Mouse (Mus musculus) liver, adult 2 months (tissue): ENCODE data around the gene Ccdc184.

Experiments used
- CTCF ChIP-seq: fragments of 200-500 bp; IDR thresholded peaks from 2 replicates; pipeline ENCODE4 v1.5.1; 2011; ENCODE audit warnings: low read depth, low read length, control low read depth
- POLR2A ChIP-seq: fragments of 200-500 bp; IDR thresholded peaks from 2 replicates; pipeline ENCODE4 v1.6.1; 2011; ENCODE audit warnings: low read length, control low read depth; ENCODE audit not compliant: insufficient read depth; ENCODE audit errors: extremely low read depth

DNA sequence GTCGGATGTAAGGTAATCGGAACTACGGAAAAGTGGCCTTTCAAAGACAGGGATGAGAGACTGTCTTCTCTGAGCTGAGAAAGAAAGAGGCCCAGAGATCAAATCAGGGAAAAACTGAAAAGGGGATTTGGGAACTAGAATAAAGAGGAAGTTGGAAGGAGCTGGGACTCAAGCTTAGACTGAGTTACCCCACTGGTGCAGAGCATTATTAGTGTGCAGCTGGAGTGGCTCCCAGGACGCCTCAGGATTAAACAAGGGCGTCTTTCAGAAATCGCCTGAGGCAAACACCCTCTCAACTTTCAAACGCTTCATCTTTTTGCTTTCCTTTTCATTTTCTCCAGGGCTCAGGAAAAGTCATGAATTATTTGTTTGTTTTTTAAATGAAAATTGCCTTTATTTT lies 14.0 kb upstream of the Ccdc184 start:
- no peak for TF ChIP-seq CTCF
- no peak for TF ChIP-seq POLR2A
